Mouse (Mus musculus): Measurements from ENCODE around the gene Olfr1226. TPM values are rescaled to one million over a fixed set of nuclear protein-coding genes. Genes with fewer than 3 reads are reported as not detected.

Olfr1226 gene
- not detected for polyA plus RNA-seq (2017; shearing (Covaris generic))

GRCm38 (mm10) chr2:89199948-89200347, at the start of gene Olfr1226:
Olfr1226 (minus strand) TSS chr2:89200048.

GRCm38 (mm10) chr2:89174569-89174968, 25.3 kb downstream of the Olfr1226 start, which contains the start of gene Olfr1225:
Olfr1225 (minus strand) TSS chr2:89174669.

GRCm38 (mm10) chr2:89163991-89164390, 35.9 kb downstream of the Olfr1226 start, which contains the start of gene Olfr1224-ps1:
Olfr1224-ps1 (minus strand) TSS chr2:89164091.

GRCm38 (mm10) chr2:89151460-89151859, 48.4 kb downstream of the Olfr1226 start, which contains the start of gene Olfr1223:
Olfr1223 (minus strand) TSS chr2:89151560.

Other genes starting within 250 kb of the Olfr1226 start
- gene Olfr1212, start 246.1 kb downstream of the Olfr1226 start, polyA plus RNA-seq (2017; shearing (Covaris generic)) = not detected
- not detected for gene Gm13762, start 219.8 kb downstream of the Olfr1226 start, polyA plus RNA-seq (2017; shearing (Covaris generic))
- not detected for gene Olfr1214, start 207.4 kb downstream of the Olfr1226 start, polyA plus RNA-seq (2017; shearing (Covaris generic))
- gene Olfr1215, start 193.1 kb downstream of the Olfr1226 start, polyA plus RNA-seq (2017; shearing (Covaris generic)) = not detected
- gene Olfr1216, start 181.7 kb downstream of the Olfr1226 start, polyA plus RNA-seq (2017; shearing (Covaris generic)) = not detected
- gene Olfr1217, start 168.0 kb downstream of the Olfr1226 start, polyA plus RNA-seq (2017; shearing (Covaris generic)) = not detected
- gene Olfr1218, start 138.9 kb downstream of the Olfr1226 start, polyA plus RNA-seq (2017; shearing (Covaris generic)) = not detected
- gene Olfr1219, start 116.5 kb downstream of the Olfr1226 start, polyA plus RNA-seq (2017; shearing (Covaris generic)) = not detected
- gene Olfr1220, start 93.2 kb downstream of the Olfr1226 start, polyA plus RNA-seq (2017; shearing (Covaris generic)) = 0.07 TPM
- not detected for gene Olfr1221, start 82.8 kb downstream of the Olfr1226 start, polyA plus RNA-seq (2017; shearing (Covaris generic))
- gene Olfr1222, start 67.0 kb downstream of the Olfr1226 start, polyA plus RNA-seq (2017; shearing (Covaris generic)) = not detected
- not detected for gene Olfr1223, start 48.5 kb downstream of the Olfr1226 start, polyA plus RNA-seq (2017; shearing (Covaris generic))
- gene Olfr1224-ps1, start 36.0 kb downstream of the Olfr1226 start, polyA plus RNA-seq (2017; shearing (Covaris generic)) = not detected
- 0.07 TPM for gene Olfr1225, start 25.4 kb downstream of the Olfr1226 start, polyA plus RNA-seq (2017; shearing (Covaris generic))
- gene Olfr1228, start 54.0 kb upstream of the Olfr1226 start, polyA plus RNA-seq (2017; shearing (Covaris generic)) = not detected
- gene Olfr1229, start 88.0 kb upstream of the Olfr1226 start, polyA plus RNA-seq (2017; shearing (Covaris generic)) = not detected
- gene Olfr1230, start 97.2 kb upstream of the Olfr1226 start, polyA plus RNA-seq (2017; shearing (Covaris generic)) = not detected
- not detected for gene Olfr1231, start 107.0 kb upstream of the Olfr1226 start, polyA plus RNA-seq (2017; shearing (Covaris generic))
- gene Olfr1232, start 129.6 kb upstream of the Olfr1226 start, polyA plus RNA-seq (2017; shearing (Covaris generic)) = not detected
- 0.04 TPM for gene Olfr1233, start 142.3 kb upstream of the Olfr1226 start, polyA plus RNA-seq (2017; shearing (Covaris generic))
- gene Olfr1234, start 164.8 kb upstream of the Olfr1226 start, polyA plus RNA-seq (2017; shearing (Covaris generic)) = not detected
- gene Olfr1238, start 209.6 kb upstream of the Olfr1226 start, polyA plus RNA-seq (2017; shearing (Covaris generic)) = not detected
- gene Olfr1239, start 220.4 kb upstream of the Olfr1226 start, polyA plus RNA-seq (2017; shearing (Covaris generic)) = not detected
- gene Olfr1240, start 243.0 kb upstream of the Olfr1226 start, polyA plus RNA-seq (2017; shearing (Covaris generic)) = not detected